Mouse (Mus musculus) lung, postnatal 0 days (tissue): ENCODE results near the gene Proser1.

Experiments used
- CTCF ChIP-seq: IDR thresholded peaks from 2 replicates; pipeline ENCODE4 v1.5.1; 2016; ENCODE audit warnings: antibody characterized with exemption, mild to moderate bottlenecking
- EP300 ChIP-seq: IDR thresholded peaks from 2 replicates; pipeline ENCODE4 v1.6.1; 2016; ENCODE audit warnings: antibody characterized with exemption, mild to moderate bottlenecking, control low read depth

- TF ChIP-seq CTCF (no peak), EP300 (no peak)
Observed at GRCm38 (mm10) chr3:53413959-53414358, 49.5 kb upstream of the Proser1 start.
